Mouse (Mus musculus) c-Kit-positive CD71-positive TER-119-positive erythroid progenitor cells, embryonic 14.5 days (primary cell): ENCODE results near the gene Cdkn2aipnl.

Experiments used
- DNase-seq: peaks from one replicate; pipeline ENCODE4 v3.0.0-alpha.2; 2013; ENCODE audit warnings: low spot score

Cdkn2aipnl gene

GRCm38 (mm10) chr11:51967443-51968401 lies at the start of gene Cdkn2aipnl:
Gene Cdkn2aipnl, plus strand, starts transcription at chr11:51967661.
- DNase-seq, result peak; percentile 95

DNA sequence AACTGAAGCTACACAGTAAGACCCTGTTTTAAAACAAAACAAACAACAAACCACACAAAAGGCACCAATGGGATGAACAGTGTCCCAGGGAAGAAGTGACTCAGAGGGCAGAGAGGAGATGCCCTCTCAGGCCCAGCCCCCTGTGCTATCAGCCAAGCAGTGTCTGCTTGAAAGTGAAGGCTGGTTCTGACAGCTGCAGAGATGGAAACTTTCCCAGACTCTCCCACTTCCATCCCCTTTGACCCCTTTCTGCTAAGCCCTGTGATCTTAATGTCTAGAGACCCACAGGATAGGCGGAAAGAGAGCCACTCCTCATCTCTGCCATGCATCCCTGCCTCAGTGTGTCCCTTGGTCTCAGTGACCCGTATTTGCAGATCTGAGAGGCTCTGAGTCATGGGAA lies 49.5 kb upstream of the Cdkn2aipnl start:
- DNase-seq, result no peak

- DNase-seq, result no peak
Measured at GRCm38 (mm10) chr11:51918576-51918975, 48.9 kb upstream of the Cdkn2aipnl start.

DNA sequence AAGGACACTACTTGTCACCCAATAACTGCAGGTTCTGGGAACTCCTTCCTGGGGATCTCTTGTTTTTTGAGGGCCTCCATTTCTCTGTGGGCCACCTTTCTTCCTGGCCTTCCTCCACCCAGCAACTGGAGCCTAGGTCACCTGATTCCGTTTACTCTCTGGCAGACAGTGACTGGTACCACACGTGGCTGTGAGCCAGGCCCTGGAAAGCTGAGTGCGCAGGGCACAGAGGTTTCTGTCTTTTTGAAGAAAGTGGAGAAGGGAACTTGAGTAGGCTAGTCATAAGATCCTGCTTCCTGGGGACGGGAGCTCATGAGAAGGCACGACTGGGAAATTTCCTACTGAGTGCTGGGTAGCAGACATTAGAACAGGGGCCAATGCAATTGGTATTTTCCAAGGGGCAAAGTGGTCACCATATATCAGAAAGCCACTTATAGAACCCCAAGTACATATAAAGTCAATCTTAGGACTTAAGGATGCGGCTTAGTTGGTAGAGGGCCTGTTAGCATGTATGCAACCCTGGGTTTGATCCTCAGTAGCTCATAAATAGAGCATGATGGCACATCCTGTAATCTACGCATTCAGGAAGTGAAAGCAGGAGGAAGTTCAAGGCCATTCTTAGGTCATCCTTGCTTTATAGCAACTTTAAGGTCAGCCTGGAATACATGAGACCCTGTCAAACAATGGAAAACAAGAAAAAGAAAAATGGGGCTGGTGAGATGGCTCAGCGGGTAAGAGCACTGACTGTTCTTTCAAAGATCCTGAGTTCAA lies 45.9 kb upstream of the Cdkn2aipnl start:
- DNase-seq, result no peak

DNA sequence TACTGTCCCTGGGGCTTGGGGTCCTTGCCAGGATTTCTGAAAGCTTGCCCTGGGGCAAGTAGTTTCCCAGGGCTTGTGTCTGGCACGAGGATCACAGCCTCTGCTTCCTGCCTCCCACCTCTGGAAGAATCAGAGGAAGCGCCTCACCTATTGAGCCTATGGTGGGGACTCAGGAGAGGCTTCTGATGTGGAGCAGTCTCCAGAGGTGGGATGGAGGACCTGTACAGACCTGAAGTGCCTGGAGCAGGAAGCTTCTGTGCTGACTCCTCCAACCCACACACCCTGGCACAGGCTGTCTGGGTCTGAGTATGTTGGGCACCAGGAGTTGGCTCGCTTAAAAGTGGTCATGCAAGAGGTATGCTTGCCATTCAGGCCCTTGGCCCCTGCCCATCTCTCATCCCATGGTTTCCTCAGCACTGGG lies 45.0 kb upstream of the Cdkn2aipnl start:
- DNase-seq, result no peak

DNA sequence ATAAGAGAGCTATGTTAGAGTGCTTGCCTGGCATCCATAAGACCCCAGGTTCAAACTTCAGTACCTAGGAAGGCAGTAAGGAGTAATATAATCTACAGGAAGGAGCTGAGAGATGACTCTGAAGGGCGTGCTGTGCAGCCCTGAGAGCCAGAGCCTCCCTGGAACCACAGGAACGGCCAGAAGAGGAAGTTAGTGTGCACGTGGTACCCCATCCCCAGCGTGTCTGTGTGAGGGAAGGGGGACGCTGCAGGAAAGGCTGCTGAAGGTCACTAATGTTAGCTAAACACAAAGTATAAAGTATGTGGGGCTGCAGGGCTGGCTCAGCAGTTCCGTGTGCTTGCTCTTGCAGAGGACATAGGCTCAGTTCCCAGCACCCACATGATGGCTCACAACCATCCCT lies 41.9 kb upstream of the Cdkn2aipnl start:
- DNase-seq, result no peak

GRCm38 (mm10) chr11:51926385-51926784 lies 41.1 kb upstream of the Cdkn2aipnl start:
- DNase-seq, result no peak

GRCm38 (mm10) chr11:51927106-51927505 lies 40.4 kb upstream of the Cdkn2aipnl start:
- no peak for DNase-seq

DNA sequence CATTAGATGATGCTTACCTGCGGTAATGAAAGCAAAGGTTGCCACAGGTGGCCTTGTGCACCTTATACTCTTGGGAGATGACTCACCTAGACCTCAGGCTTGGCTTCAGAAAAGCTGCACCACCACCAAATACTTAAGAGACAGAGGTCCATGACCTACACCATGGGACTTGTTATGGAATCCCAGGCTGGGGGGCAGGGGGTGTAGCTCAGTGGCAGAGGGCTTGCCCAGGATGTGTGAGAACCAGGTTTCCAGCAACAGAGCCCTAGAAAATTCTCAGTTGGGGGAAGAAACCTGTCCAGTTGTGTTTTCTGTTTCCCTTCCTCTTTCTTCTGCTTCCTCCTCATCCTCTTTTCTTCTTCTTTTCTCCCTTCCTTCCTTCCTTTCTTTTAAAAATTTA lies 36.3 kb upstream of the Cdkn2aipnl start:
- DNase-seq, result no peak

- DNase-seq, result no peak
Measured at GRCm38 (mm10) chr11:51931790-51932189, 35.7 kb upstream of the Cdkn2aipnl start.

GRCm38 (mm10) chr11:51934230-51934629 lies 33.2 kb upstream of the Cdkn2aipnl start:
- DNase-seq, result no peak

DNA sequence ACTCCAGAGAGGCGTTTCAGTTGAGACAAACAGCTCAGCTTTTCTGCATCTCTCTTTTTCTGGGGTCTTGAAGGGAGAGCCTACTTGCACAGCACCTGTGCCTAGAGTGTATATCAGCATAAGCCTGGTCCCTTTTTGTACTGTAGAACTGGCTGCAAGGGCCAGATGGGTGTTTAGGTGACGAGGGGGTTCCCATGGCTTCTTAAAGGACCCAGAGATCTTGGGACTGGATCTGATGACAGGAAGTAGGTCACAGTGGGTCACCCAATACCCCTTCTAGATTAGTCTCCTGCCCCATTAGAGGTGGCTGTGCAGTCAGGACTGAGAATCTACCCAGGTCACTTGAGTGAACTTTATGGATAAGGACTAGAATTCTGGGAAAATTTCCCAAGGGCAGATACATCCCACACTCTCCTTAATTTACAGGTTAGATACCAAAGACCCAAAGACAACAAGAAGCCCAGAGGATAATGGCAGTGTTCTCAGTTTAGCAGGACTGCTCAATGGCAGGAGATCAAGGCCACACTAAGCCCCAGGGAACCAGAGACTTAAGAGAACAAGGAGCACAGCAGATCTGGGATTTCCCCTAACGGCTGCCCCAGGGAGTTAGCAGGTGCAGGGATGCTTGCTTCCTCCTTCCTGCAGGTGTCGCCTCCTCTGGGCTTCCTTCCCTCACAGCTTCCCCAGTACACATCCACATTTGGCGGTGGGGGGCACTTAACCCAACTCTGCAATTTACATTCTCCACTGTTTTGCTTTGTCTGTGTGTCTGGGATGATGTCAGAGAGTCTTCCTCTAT lies 31.6 kb upstream of the Cdkn2aipnl start:
- no peak for DNase-seq

- DNase-seq, result no peak
Measured at GRCm38 (mm10) chr11:51937361-51937781, 30.1 kb upstream of the Cdkn2aipnl start.

DNA sequence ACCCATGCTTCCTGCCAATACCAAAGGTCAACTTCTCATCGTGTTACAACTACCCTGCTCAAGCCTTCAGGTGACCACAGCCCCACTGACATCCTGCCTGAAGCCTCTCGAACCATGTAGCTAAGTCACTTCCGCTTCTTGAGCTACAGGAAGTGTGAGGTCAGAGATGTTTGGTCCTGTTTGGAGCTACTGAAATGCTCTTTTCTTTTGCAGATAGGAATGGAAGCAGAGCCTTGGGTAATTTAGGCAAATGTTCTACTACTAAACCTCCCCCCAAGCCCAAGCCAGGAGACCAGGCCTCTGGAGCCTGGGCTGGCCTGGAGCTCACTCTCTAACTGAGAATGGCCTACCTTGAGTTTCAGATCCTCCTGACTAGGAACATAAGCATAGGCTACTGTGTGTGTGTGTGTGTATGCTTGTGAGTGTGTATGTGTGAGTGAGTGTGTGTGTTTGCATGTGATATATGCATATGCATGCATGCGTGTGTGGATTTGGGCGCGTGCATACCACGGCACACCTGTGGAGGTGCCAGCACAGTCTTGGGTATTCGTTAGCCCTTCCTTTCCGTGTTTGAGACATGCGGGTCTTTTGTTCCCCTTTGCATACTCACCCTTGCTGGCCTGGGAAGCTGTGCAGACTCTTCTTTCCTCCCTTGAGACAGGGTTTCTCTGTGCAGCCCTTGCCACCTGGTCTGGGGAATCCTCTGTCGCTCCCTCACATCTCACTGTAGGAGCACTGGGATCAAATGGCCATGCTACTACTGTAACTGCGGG lies 28.5 kb upstream of the Cdkn2aipnl start:
- DNase-seq, result no peak

GRCm38 (mm10) chr11:51939590-51939955 lies 27.9 kb upstream of the Cdkn2aipnl start:
- DNase-seq, result no peak

DNA sequence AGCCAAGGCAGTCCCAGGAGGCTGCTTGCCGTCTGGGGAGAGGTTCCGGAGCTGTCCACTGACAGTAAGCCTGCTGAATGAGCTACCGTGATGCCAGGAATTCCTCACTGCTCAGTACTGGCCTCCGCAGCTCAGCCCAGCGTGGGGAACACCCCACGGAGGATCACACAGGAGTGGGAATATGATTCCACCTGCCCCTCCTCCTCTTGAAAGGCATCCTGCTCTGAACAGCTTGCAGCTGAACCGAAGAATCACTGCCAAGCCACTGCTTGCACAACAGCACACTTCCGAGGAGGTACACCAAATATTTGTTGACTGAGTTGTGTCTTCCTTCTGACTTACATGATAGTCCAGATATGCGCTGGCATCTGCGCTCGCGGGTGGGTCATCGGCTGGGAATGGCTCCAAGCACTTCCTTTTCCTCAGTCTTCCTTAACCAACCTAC lies 26.9 kb upstream of the Cdkn2aipnl start:
- DNase-seq, result no peak

- no peak for DNase-seq
Measured at GRCm38 (mm10) chr11:51942602-51943499, 24.6 kb upstream of the Cdkn2aipnl start.

- DNase-seq, result no peak
Measured at GRCm38 (mm10) chr11:51943500-51943841, 24.0 kb upstream of the Cdkn2aipnl start.

- no peak for DNase-seq
Measured at GRCm38 (mm10) chr11:51944239-51944638, 23.2 kb upstream of the Cdkn2aipnl start.

GRCm38 (mm10) chr11:51945548-51945947 lies 21.9 kb upstream of the Cdkn2aipnl start:
- DNase-seq, result no peak
